Mouse (Mus musculus): ENCODE data around the gene Kif13a. TPM values are rescaled to one million over a fixed set of nuclear protein-coding genes. Genes with fewer than 3 reads are reported as not detected.

Kif13a gene
- polyA plus RNA-seq, 1 experiment from 2014 or later = 12.1 TPM

- H3K9ac ChIP-seq = no peak overlapping the region
- no peak for ATAC-seq (ENCODE audit: low read depth)
- H3K36me3 ChIP-seq = peaks cover 52% of the 10 kb centered on the region
- H3K9me3 ChIP-seq = no peaks in the 10 kb centered on the region
- no peak overlapping the region for H3K27ac ChIP-seq (replicated peaks)
- no peaks in the 10 kb centered on the region for H3K27me3 ChIP-seq
- no peaks in the 10 kb centered on the region for H3K4me1 ChIP-seq (replicated peaks)
- H3K4me2 ChIP-seq = no peak overlapping the region
- WGBS = 78% methylated on average over 8 of the region's 8 CpGs
- no peak overlapping the region for H3K4me3 ChIP-seq
Measured at GRCm38 (mm10) chr13:46788452-46788851, 141.2 kb downstream of the Kif13a start.

- 88% methylated on average over 2 of the region's 2 CpGs for WGBS
- Histone ChIP-seq H3K36me3 (peaks cover 48% of the 10 kb centered on the region), H3K4me2 (no peak overlapping the region), H3K9me3 (no peaks in the 10 kb centered on the region), H3K4me3 (no peak overlapping the region), H3K27ac (replicated peaks) (no peak overlapping the region), H3K27me3 (no peaks in the 10 kb centered on the region), H3K4me1 (replicated peaks) (no peaks in the 10 kb centered on the region), H3K9ac (no peak overlapping the region)
- ATAC-seq (ENCODE audit: low read depth) = no peak
Measured at GRCm38 (mm10) chr13:46786836-46787235, 142.8 kb downstream of the Kif13a start.

- Histone ChIP-seq H3K4me3 (no peak overlapping the region), H3K4me1 (replicated peaks) (no peaks in the 10 kb centered on the region), H3K36me3 (peaks cover 46% of the 10 kb centered on the region), H3K9ac (no peak overlapping the region), H3K4me2 (no peak overlapping the region), H3K9me3 (no peaks in the 10 kb centered on the region), H3K27me3 (no peaks in the 10 kb centered on the region), H3K27ac (replicated peaks) (no peak overlapping the region)
- ATAC-seq (ENCODE audit: low read depth) = no peak
- WGBS = 96% methylated on average over 10 of the region's 10 CpGs
Measured at GRCm38 (mm10) chr13:46786064-46786561, 143.6 kb downstream of the Kif13a start.

- no peaks in the 10 kb centered on the region for H3K27me3 ChIP-seq
- ATAC-seq (ENCODE audit: low read depth) = no peak
- no peak overlapping the region for H3K4me2 ChIP-seq
- WGBS = 81% methylated on average over 11 of the region's 11 CpGs
- H3K4me3 ChIP-seq = no peak overlapping the region
- no peak overlapping the region for H3K9ac ChIP-seq
- no peak overlapping the region for H3K27ac ChIP-seq (replicated peaks)
- H3K36me3 ChIP-seq = peaks cover 33% of the 10 kb centered on the region
- H3K9me3 ChIP-seq = no peaks in the 10 kb centered on the region
- H3K4me1 ChIP-seq (replicated peaks) = peaks cover 8% of the 10 kb centered on the region
Measured at GRCm38 (mm10) chr13:46780379-46780778, 149.3 kb downstream of the Kif13a start.

GRCm38 (mm10) chr13:46779831-46780230, 149.8 kb downstream of the Kif13a start:
- Histone ChIP-seq H3K27me3 (no peaks in the 10 kb centered on the region), H3K36me3 (peaks cover 33% of the 10 kb centered on the region), H3K4me1 (replicated peaks) (peaks cover 8% of the 10 kb centered on the region), H3K4me2 (no peak overlapping the region), H3K9me3 (no peaks in the 10 kb centered on the region), H3K9ac (no peak overlapping the region), H3K27ac (replicated peaks) (no peak overlapping the region), H3K4me3 (no peak overlapping the region)
- 37% methylated on average over 10 of the region's 10 CpGs for WGBS
- ATAC-seq (ENCODE audit: low read depth) = no peak

- no peak overlapping the region for H3K4me3 ChIP-seq
- WGBS = 96% methylated on average over 3 of the region's 3 CpGs
- no peak overlapping the region for H3K4me2 ChIP-seq
- no peak for ATAC-seq (ENCODE audit: low read depth)
- no peak overlapping the region for H3K27ac ChIP-seq (replicated peaks)
- H3K9ac ChIP-seq = no peak overlapping the region
- H3K27me3 ChIP-seq = no peaks in the 10 kb centered on the region
- 0 out of 2 replicates have a peak, but pooled peaks cover 2% of the 10 kb centered on the region for H3K9me3 ChIP-seq
- H3K36me3 ChIP-seq = peaks cover 43% of the 10 kb centered on the region
- peaks cover 8% of the 10 kb centered on the region for H3K4me1 ChIP-seq (replicated peaks)
Measured at GRCm38 (mm10) chr13:46777461-46777860, 152.2 kb downstream of the Kif13a start.

GRCm38 (mm10) chr13:46776636-46777305, 152.9 kb downstream of the Kif13a start:
- 83% methylated on average over 14 of the region's 14 CpGs for WGBS
- Histone ChIP-seq H3K27me3 (no peaks in the 10 kb centered on the region), H3K9ac (no peak overlapping the region), H3K4me1 (replicated peaks) (peaks cover 8% of the 10 kb centered on the region), H3K36me3 (peaks cover 49% of the 10 kb centered on the region), H3K9me3 (0 out of 2 replicates have a peak, but pooled peaks cover 2% of the 10 kb centered on the region), H3K4me2 (no peak overlapping the region), H3K4me3 (no peak overlapping the region), H3K27ac (replicated peaks) (no peak overlapping the region)
- no peak for ATAC-seq (ENCODE audit: low read depth)

- Histone ChIP-seq H3K4me1 (replicated peaks) (peaks cover 2% of the 10 kb centered on the region), H3K36me3 (peaks cover 66% of the 10 kb centered on the region), H3K27me3 (no peaks in the 10 kb centered on the region), H3K9ac (no peak overlapping the region), H3K4me3 (no peak overlapping the region), H3K4me2 (no peak overlapping the region), H3K9me3 (0 out of 2 replicates have a peak, but pooled peaks cover 2% of the 10 kb centered on the region), H3K27ac (replicated peaks) (no peak overlapping the region)
- ATAC-seq (ENCODE audit: low read depth) = no peak
- 94% methylated on average over 5 of the region's 5 CpGs for WGBS
Measured at GRCm38 (mm10) chr13:46774998-46775397, 154.7 kb downstream of the Kif13a start.

- 0 out of 2 replicates have a peak, but pooled peaks cover 2% of the 10 kb centered on the region for H3K9me3 ChIP-seq
- 98% methylated on average over 13 of the region's 13 CpGs for WGBS
- no peak for ATAC-seq (ENCODE audit: low read depth)
- H3K36me3 ChIP-seq = peaks cover 82% of the 10 kb centered on the region
- no peaks in the 10 kb centered on the region for H3K27me3 ChIP-seq
- H3K4me1 ChIP-seq (replicated peaks) = no peaks in the 10 kb centered on the region
- no peak overlapping the region for H3K9ac ChIP-seq
- no peak overlapping the region for H3K4me3 ChIP-seq
- no peak overlapping the region for H3K27ac ChIP-seq (replicated peaks)
- no peak overlapping the region for H3K4me2 ChIP-seq
Measured at GRCm38 (mm10) chr13:46772581-46772980, 157.1 kb downstream of the Kif13a start.

GRCm38 (mm10) chr13:46765361-46765760, 164.3 kb downstream of the Kif13a start:
- H3K36me3 ChIP-seq = peaks cover 70% of the 10 kb centered on the region
- no peaks in the 10 kb centered on the region for H3K4me1 ChIP-seq (replicated peaks)
- H3K9ac ChIP-seq = no peak overlapping the region
- 99% methylated on average over 2 of the region's 2 CpGs for WGBS
- H3K27me3 ChIP-seq = no peaks in the 10 kb centered on the region
- no peak for ATAC-seq (ENCODE audit: low read depth)
- no peaks in the 10 kb centered on the region for H3K9me3 ChIP-seq
- no peak overlapping the region for H3K4me2 ChIP-seq
- no peak overlapping the region for H3K27ac ChIP-seq (replicated peaks)
- no peak overlapping the region for H3K4me3 ChIP-seq

- H3K4me3 ChIP-seq = no peak overlapping the region
- WGBS = 96% methylated on average over 9 of the region's 9 CpGs
- H3K36me3 ChIP-seq = peaks cover 62% of the 10 kb centered on the region
- no peaks in the 10 kb centered on the region for H3K27me3 ChIP-seq
- H3K9me3 ChIP-seq = no peaks in the 10 kb centered on the region
- ATAC-seq (ENCODE audit: low read depth) = no peak
- H3K4me1 ChIP-seq (replicated peaks) = peaks cover 8% of the 10 kb centered on the region
- no peak overlapping the region for H3K9ac ChIP-seq
- H3K27ac ChIP-seq (replicated peaks) = no peak overlapping the region
- H3K4me2 ChIP-seq = no peak overlapping the region
Measured at GRCm38 (mm10) chr13:46763210-46763609, 166.5 kb downstream of the Kif13a start.

- H3K27ac ChIP-seq (replicated peaks) = no peak overlapping the region
- H3K27me3 ChIP-seq = no peaks in the 10 kb centered on the region
- H3K4me2 ChIP-seq = no peak overlapping the region
- H3K36me3 ChIP-seq = peaks cover 57% of the 10 kb centered on the region
- 63% methylated on average over 6 of the region's 6 CpGs for WGBS
- no peak overlapping the region for H3K9ac ChIP-seq
- H3K4me3 ChIP-seq = no peak overlapping the region
- ATAC-seq (ENCODE audit: low read depth) = no peak
- peaks cover 8% of the 10 kb centered on the region for H3K4me1 ChIP-seq (replicated peaks)
- H3K9me3 ChIP-seq = no peaks in the 10 kb centered on the region
Measured at GRCm38 (mm10) chr13:46760921-46761320, 168.7 kb downstream of the Kif13a start.
